Mouse (Mus musculus): ENCODE data around the gene Il6ra.
"Not testable (repeated sequence)": the region's sequence is repeated elsewhere in the genome, so short reads cannot be mapped to it uniquely, and the experiment has no call there.

Il6ra gene

GRCm38 (mm10) chr3:89875021-89875420, 38.0 kb downstream of the Il6ra start:
- DNase-seq (ENCODE audit: low spot score): no peak

DNA sequence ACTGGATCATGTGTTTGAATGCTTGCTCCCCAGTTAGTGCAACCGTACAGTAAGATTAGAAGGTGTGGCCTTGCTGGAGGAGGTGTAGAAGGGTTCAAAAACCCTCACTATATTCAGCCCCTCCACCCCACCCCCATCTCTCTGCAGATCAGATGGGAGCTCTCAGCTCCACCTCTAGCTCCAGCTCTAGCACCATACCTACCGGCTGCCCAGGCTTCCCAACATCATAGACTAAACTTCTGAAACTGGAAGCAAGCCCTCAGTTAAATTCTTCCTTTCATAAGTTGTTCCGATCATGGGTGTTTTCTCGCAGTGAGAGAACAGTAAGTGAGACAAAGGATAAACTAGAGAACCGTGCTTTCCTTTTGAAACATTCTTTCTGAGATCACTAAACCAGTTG, 38.9 kb downstream of the Il6ra start:
- no peak for DNase-seq (ENCODE audit: low spot score)

DNA sequence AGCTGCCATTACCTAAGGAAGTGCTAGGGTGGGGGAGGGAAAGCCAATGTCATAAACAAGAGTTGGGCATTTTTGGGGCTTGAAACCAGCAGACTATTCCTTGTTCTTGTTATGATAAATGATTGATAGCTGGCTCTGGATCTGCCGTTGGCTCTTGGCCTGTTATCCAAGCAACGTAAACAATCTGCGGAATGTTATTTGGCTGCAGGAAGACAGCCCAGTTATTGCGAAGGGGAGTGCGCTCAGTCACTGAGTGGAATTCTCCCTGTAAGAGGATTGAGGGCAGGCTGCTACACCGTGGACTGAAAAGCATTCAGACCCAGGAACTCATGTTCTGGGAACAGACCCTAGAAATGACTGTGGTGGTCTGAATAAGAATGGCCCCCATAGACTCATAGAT, 40.3 kb downstream of the Il6ra start:
- DNase-seq (ENCODE audit: low spot score): no peak

- no peak for DNase-seq (ENCODE audit: low spot score)
Observed at GRCm38 (mm10) chr3:89872209-89872608, 40.8 kb downstream of the Il6ra start.

- no peak for DNase-seq (ENCODE audit: low spot score)
Observed at GRCm38 (mm10) chr3:89871339-89871914, 41.6 kb downstream of the Il6ra start.

GRCm38 (mm10) chr3:89870472-89871271, 42.3 kb downstream of the Il6ra start:
- no peak for DNase-seq (ENCODE audit: low spot score)

- DNase-seq (ENCODE audit: low spot score): no peak
Observed at GRCm38 (mm10) chr3:89869556-89869955, 43.4 kb downstream of the Il6ra start.

GRCm38 (mm10) chr3:89868956-89869355, 44.0 kb downstream of the Il6ra start:
- DNase-seq (ENCODE audit: low spot score): no peak

GRCm38 (mm10) chr3:89868357-89868756, 44.6 kb downstream of the Il6ra start:
- DNase-seq (ENCODE audit: low spot score): peak; percentile 56

- no peak for DNase-seq (ENCODE audit: low spot score)
Observed at GRCm38 (mm10) chr3:89867651-89868050, 45.3 kb downstream of the Il6ra start.

DNA sequence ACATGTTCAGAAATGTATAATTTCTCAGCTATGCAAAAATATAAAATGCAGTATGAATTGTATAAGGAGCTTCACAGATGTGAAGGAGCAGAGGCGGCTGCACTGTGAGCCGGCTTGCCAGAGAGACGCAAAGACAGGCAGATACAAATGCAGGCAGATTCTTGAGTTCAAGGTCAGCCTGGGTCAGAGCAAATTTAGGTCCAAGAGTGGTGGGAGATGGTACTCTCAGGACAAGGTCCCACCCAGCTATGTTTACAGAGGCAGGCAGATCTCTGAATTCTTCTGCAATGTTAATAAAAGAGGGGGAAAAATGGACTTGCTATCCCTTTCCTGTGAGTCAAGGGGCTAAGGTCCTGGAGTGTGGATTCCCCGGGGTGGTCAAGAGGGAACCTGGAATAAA, 47.2 kb downstream of the Il6ra start:
- no peak for DNase-seq (ENCODE audit: low spot score)

DNA sequence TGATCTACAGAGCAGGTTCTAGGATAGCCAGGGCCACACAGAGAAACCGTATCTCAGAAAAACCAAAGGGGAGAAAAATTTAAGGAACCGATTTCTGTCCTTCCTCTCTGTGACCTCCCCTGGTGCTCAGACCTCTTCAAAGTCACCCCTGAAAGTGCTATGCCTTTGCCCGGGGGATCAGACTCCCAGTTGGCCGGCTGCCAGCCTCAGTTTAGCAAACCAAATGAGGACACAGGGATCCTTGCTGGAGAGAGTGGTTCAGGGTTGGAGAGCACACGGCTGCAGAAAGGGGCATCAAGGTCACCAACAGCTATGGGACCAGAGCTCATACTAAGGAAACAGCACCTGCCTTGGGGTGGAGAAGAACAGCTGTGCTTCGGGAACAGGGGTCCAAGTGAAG, 48.0 kb downstream of the Il6ra start:
- no peak for DNase-seq (ENCODE audit: low spot score)

- DNase-seq (ENCODE audit: low spot score): no peak
Observed at GRCm38 (mm10) chr3:89863716-89864509, 49.1 kb downstream of the Il6ra start.

DNA sequence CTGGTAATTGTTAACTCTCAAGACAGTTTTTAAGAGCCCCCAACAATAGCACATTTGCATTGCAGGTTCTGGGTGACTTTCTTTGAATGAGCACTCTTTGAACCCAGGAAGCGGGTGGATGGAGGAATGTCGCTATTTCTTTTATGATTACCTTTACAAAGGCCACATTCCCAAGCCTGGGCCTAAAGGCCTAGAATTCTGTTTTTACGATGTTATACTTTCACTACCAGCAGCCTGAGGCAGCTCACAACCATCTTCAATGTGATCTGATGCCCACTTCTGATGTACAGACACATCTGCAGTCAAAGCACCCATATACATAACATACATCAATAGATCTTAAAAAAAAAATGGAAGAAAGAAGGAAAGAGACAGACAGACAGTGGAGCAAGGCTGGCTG, 49.7 kb downstream of the Il6ra start:
- DNase-seq (ENCODE audit: low spot score): not testable (repeated sequence)

DNA sequence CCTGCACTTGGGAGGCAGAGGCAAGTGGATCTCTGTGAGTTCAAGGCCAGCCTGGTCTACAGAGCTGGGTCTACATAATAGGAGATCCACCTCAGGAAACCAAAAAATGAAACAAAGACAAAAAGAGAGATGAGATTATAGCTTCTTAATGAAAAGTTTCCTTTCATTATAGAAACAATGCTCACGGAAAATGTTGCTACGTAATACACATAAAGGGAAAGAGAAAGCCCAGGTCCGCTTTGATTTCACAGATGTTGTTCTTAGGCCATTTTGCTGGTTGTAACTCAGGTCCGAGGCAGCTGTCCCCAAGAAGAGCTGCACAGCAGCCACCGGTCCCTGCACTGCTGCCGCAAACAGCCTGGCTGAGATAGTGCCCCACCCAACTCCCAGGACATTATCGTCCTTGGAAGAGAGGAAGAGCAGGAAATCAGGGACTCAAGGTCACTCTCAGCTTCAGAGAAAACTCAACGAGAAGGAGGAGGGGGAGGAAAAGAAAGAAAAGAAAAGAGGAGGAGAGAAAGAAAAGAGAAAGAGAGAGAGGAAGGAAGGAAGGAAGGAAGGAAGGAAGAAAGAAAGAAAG, 50.7 kb downstream of the Il6ra start:
- no peak for DNase-seq (ENCODE audit: low spot score)

DNA sequence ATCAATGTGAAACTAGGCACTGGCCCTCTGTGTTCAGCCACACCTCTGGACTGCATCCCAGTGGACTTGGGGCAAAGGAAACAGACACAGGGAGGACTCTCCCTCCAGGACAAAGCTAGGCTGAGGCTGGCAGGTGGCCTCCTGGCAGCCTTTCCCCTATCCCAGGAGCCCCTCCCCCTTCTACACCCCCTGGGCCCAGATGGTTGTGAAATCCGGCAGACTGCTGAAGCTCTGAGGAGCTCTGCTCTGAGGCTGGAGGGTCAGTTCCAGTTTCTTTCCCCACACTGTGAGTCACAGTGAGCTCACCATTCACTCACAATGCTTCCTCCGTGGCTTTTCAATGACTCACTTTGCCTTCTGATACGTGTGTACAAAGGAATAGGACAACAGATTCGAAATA, 51.9 kb downstream of the Il6ra start:
- DNase-seq (ENCODE audit: low spot score): peak; percentile 64

- no peak for DNase-seq (ENCODE audit: low spot score)
Observed at GRCm38 (mm10) chr3:89860343-89860742, 52.7 kb downstream of the Il6ra start.

DNA sequence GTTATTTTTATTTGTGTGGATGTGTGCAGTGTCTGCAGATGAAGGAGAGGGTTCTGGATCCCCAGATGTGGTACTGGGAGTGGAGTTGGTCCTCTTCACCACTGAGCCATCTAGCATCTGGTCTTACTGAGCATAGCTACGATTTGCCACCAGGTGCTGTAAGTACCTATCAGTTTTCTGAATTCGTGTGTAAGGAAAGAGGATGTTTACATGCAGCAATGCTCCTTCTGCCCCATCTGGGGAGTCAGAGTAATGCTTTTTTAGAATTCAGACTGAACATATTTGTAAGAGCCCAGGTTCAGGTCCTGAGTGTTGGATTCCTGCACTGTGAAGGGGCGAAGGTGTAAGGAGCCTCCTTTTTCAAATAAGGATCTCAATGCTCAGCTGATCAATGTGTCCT, 53.1 kb downstream of the Il6ra start:
- DNase-seq (ENCODE audit: low spot score): no peak

DNA sequence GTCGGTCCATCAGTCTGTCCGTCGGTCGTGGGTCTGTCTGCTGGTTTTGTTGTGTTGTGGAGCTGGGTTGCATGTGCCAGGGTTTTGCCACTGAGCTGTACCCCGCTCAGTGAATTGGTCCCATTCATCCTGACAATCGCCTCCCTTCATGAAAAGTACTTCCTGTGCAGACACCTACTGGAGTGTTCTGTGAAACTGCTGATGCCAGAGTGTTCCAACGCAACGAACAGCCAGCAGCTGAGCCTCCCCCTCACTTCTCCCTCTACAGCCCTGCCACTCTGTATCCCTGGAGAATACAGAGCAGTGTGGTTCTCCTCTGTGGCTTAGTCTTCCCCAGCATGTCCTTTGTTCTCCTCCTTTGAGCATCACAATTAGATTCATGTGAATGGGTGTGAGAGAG, 54.1 kb downstream of the Il6ra start:
- DNase-seq (ENCODE audit: low spot score): no peak

DNA sequence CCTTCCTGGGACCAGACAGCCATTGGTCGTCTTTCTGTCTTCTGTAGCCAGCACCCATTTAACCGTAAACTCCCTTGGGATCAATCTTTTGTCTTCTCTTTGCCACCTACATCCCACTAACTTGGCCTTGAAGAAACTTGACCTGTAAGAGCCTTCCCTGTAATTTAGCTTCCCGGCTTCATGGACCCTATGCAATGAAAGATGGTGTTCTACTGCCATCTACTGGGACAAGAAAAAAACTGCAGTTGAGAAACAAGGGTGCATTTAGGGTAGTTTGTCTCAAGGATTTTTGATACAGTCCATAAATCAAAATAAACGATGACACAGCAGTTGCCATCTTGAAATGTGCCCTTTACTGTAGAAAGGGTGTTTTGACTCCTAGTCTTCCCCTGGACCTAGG, 54.9 kb downstream of the Il6ra start:
- DNase-seq (ENCODE audit: low spot score): no peak

DNA sequence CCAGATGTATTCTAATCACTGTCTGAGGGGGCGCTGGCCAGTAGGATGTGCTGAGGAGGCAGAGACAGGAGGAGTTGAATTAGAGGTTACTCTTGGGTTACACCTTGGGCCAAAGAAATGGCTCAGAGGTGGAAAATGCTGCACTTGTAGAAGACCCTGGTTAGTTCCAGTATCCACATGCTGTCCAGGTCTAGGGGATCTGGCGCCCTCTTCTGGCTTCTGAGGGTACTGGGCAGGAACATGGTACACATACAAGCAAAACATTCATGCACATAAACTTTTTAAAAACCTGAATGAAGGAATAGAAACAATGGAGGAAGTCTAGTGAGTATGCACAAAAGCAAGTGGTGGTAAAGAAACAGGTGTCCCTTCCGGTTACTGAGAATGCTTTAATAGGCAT, 55.6 kb downstream of the Il6ra start:
- DNase-seq (ENCODE audit: low spot score): no peak

DNA sequence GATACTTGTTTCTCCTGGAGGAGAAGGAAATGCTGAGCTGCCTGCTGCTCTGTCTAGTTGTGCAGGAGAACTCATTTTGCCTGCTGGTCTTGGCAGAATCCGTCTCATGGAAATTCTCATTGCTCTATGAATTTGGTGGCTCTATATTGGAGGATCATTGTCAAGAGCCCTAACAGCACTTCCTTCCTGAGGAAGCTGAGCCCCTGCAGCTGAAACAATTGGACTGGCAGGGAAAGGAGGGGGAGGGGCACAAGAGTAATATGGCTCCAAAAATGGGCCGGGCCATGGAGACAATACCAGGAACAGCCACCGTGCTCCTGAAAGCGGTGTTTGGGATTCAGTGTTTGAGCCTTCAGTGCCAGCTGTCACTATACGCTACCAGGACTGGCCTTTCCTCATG, 59.2 kb downstream of the Il6ra start:
- DNase-seq (ENCODE audit: low spot score): no peak

DNA sequence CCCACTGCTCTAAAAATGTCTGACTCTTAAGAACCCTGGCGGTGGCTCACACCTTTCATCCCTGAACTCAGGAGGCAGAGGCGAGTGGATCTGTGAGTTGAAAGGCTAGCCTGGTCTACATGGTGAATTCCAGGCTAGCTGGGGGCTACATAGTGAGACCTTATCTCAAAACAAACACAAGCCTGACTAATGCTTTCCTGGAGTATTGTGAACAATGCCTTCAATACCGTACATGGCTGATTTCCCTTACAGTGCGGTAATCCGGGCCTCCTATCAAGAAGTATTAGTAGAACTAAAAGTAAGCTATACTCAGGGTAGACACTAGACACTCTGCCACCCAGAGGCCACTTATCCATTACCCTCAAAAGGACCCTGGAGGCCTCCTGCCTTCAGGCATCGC, 64.9 kb downstream of the Il6ra start:
- no peak for DNase-seq (ENCODE audit: low spot score)

All from ovary, postnatal 36 days (tissue).